Mouse (Mus musculus): ENCODE measurements around the gene Neurod2.

Neurod2 gene

DNA sequence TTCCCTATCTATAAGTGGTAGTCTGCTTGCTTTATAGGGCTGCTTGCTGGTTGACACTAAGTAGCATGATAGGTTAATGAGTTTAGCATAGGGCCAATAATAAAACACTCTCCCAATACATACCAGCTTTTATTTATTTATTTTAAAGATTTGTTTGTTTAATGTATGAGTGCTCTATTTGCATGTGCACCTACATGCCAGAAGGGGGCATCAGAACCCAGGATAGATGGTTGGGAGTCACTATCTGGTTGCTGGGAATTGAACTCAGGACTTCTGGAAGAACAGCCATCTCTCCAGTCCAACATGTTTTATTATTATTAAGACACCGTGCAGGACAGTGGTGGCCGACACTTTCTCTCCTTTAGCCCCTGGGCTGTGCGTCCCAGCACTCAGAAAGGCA is 2.7 kb upstream of the Neurod2 start:
- DNase-seq (ENCODE audit: low spot score): no peak

GRCm38 (mm10) chr11:98331401-98331800 is 2.0 kb upstream of the Neurod2 start:
- DNase-seq (ENCODE audit: low spot score): no peak

DNA sequence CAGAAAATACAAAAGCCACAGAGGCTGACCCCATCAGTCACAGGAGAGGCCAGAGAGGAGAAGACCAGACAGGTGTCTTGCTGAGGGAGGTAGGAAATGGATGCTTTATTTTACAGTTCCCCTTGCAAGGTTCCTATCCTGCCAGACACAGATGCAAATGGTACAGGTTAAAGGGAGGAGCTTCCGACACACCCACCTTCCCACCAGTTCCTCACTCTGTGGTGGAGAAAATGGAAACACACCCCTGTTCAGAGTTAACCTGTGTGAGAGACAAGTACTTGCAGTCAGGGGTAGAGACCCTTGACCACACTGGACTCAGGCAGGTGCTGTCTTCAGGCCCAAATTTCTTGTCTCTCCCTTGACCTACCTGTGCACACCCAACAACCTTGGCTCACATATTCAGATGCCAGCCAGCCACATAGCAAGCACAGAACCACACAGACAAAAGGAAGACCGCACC is 1.3 kb upstream of the Neurod2 start:
- no peak for DNase-seq (ENCODE audit: low spot score)

DNA sequence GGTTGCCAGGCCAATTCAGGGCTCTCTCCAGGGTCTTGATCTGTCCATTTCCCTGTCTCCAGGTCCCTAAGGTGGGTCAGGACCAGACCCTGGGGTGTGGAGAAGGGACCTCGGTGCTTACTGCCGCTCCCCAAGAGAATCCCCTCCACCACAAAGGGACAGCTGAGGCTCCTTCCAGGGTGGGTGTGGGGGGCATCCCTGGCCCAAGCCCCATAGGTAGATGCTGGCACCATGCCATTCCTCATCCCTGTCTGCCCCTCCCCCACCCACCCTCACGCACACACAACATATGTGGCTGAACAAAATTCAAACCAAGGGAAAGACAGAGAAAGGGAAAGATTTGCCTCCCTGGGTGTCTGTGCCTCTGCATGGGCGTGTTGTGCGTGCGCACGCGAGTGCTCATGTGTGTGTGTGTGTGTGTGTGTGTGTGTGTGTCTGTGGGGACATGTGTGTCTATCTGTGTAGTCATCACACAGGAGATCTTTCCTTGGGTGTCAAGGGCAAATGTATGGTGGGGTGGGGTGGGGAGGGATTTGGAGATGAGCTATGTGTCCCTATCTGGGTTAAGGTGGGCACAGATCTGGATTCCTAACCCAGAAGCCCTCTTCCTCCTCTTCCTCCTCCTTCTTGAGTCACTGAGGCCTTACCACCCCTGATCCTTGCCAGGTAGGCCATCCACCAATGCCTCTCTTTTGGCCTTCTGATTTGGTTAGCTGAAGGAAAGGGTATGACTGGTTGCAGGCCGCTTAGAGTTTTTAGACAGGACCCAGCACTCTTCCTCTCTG is 704 bp upstream of the Neurod2 start:
- no peak for DNase-seq (ENCODE audit: low spot score)

DNA sequence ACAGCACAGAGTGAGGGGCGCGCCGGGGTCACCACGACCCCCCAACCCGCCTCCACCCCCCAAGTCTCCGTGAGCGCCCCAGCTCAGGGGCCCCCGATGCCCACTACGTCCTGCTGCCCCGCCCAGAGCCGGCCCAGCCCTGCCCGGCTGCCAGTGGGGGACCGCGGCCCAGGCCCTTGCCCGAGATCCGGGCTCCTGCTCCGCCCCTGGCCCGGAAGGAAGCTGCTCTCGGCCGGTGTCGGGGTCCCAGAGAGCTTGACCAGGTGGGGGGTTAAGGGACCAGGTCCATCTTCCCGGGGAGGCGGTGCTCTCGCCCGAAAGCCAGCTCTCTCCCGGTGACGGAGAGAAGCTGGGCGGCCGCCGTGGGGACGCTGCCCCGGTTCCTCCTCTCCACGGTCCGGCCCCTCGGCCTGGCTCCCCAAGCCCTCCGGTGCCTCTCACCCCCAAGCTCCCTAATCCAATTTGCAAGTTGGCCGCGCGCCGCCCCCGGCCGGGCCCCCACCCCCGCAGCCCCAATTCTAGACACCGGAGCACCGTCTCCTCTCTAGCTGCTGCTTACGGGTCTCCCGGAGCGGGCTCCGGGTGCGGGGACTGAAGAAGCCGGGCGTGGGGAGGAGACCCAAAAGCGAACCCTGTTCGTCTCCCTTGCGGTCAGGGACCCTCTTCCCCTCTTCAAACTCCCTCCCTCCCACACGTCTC is 928 bp downstream of the Neurod2 start:
- DNase-seq (ENCODE audit: low spot score): no peak

GRCm38 (mm10) chr11:98328031-98328370 is 1.4 kb downstream of the Neurod2 start:
- no peak for DNase-seq (ENCODE audit: low spot score)

DNA sequence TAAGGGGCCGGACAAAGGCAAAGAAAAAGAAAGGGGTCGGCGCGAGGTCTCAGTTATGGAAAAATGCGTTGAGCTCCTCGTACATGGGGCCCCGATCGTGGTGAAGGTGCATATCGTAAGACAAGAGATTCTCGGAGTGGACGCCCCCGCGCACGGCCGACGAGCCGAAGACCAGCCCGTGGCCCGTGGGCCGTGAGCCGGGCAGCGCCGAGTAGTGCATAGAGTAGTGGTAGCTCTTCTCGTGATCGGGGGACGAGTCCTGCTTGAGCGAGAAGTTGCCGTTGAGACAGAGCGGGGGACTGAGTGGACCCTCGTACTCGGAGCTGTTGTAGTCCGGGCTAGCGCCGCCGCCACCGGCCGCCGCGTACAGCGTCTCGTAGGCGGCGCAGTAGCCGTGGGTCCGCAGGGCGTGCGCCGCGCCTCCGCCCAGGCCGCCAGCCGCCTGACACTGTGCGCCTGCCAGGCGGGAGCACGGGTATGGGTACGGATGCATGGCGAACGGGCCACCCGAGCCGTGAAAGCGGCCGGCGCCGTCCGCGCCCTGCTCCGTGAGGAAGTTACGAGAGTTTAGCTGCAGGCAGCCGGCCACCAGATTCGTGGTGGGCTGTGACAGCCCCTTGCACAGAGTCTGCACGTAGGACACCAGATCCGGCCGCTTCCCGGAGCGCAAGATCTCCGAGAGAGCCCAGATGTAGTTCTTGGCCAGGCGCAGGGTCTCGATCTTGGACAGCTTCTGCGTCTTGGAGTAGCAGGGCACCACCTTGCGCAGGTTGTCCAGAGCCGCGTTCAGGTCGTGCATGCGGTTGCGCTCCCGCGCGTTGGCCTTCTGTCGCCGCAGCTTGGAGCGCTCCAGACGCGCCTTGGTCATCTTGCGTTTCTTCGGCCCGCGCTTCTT is 2.1 kb downstream of the Neurod2 start:
- no peak for DNase-seq (ENCODE audit: low spot score)

DNA sequence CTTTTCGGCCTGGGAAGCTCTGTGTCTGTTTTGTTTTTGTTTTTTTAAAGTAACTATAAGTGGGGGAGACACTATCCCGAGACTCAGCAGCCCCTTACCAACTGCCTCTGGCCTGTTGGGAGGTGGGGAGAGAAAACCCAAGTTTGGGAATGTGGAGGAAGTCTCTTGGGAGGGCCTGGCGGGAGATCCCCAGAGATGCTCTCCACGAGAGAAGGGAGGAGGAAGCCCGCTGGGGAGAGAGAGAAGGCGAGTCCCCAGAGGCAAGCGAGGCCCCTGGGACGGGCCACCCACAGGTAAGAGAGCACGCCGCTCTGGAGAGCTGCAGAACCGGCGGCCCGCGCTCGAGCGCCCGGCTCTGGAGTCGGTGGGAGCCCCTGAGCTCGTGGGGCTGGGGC is 2.7 kb downstream of the Neurod2 start:
- no peak for DNase-seq (ENCODE audit: low spot score)

DNA sequence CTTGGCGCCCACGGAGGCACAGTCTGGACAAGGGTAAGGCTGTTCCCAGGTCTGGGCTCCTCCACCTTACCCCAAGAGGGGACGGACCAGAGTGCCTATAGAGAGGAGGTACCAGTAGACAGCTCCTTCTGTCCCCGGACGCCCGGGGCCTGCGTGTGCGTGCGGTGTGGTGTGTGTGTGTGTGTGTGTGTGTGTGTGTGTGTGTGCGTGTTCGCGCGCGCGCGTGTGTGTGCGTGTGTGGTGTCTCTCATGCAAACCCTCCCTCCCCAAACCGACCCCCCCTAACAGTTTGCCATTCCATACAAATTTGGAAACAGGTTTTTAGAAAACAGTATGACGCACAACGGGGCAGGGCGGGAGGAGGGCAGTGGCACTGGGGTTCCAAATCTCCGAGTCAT is 3.6 kb downstream of the Neurod2 start:
- DNase-seq (ENCODE audit: low spot score): no peak

- DNase-seq (ENCODE audit: low spot score): no peak
Measured at GRCm38 (mm10) chr11:98325191-98325820, 4.1 kb downstream of the Neurod2 start.

DNA sequence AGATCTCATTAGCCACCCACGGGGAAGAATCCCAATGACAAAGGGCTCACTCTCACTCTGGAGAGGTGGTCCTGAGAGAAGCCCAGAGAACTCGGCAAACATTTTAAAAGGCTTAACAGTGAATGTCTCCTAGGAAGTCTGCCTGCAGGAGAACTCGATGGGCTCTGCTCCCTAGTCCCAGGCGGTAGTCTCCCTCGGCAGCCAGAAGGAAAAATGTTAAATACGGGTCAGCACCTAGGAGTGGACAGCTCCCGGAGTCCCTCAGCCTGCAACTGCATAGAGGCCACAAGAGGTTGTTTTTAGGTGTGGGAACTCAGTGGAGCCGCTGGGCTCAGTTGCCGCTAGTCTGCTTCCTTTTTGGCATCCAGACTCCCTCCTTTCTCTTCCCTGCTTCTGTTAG is 5.5 kb downstream of the Neurod2 start:
- no peak for DNase-seq (ENCODE audit: low spot score)

DNA sequence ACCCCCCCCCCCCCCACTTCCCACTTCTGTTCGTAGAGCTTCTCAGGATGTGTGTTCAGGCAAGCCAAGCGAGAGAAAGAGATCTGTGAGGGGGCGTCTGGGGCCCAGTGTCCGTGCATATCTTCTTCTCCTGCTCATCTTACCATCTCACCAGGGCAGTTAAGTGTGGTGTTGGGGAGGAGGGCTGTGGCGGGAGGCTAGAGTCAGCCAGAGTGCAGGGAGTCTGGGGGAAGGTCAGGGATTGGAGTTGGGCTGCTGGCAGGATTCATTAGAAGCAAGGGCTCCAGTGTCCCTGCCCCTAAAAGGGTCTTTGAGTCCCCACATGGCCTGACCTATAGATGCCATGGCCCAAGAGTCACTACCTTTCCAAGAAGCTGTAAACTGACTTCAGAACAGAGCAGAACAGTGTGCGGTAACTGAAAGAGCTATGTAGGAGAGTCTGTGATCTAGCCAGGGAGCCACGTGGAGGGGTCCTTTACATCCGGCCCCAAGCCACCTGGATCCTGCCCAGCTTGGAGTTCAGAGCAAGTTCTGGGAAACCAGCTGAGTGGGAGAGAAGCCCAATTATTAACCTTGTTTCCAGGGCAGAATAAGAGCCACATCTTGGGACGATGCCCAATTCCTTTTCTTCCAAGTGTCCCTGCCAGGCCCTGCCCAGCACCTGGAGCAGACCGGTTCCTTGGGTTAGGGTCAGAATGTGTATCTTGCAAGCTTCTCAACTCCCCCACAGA is 6.1 kb downstream of the Neurod2 start:
- no peak for DNase-seq (ENCODE audit: low spot score)

DNA sequence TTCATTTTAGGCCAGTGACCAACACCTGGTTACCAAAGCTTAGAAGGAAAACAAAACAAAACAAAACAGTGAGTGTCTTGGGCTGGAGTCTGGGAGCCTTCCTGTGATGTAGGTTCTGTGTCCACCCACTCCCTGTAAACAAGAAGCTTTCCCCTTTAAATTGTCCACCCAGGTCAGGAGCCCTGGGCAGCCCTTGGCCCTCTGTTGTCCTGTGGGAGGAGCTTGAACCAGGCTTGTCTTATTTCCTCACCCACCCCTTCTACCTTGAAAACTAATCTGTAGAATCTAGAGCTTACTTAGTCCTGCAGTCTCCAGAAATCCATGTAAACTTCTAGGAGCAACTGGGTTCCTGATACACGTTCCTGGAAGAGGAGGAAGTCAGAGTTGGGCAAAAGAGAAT is 7.3 kb downstream of the Neurod2 start:
- no peak for DNase-seq (ENCODE audit: low spot score)

DNA sequence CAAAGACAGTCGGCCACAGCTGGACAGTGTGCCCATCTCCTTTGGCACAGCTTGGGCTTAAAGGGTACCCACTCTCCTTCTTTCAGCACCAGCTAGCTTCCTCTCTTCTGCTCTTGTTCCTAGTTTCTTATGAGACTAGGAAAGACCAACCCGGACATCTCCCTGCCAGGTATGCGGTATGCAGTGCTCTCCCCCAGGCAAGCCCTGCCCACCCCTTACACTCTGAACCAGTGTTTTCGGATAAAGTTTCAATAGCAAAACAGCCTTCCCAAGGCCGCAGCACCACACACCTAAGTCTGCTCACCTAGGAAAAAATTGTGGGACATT is 7.8 kb downstream of the Neurod2 start:
- DNase-seq (ENCODE audit: low spot score): no peak

- no peak for DNase-seq (ENCODE audit: low spot score)
Measured at GRCm38 (mm10) chr11:98320806-98321676, 8.4 kb downstream of the Neurod2 start.

GRCm38 (mm10) chr11:98320381-98320780 is 9.1 kb downstream of the Neurod2 start:
- DNase-seq (ENCODE audit: low spot score): no peak

GRCm38 (mm10) chr11:98319944-98320343 is 9.5 kb downstream of the Neurod2 start:
- DNase-seq (ENCODE audit: low spot score): no peak

GRCm38 (mm10) chr11:98319544-98319943 is 9.9 kb downstream of the Neurod2 start:
- no peak for DNase-seq (ENCODE audit: low spot score)

DNA sequence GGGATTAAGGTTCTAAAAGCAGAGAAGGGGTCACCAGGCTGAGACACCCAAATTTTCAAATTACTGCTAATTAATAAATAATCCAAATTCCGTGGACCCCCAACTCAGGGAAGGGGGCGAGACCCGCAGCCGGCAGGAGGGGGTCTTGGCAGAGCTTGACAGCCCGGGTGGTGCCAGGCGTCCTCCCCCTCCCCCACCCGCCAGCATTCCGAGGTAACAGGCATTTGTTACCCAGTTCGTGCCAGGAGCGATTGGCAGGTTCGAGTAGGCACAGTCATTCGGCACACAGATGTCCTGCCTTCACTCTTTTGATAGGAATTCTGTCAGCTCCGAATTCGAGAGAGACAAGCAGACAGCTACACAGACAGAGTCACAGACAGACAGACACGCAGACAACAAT is 10.3 kb downstream of the Neurod2 start:
- DNase-seq (ENCODE audit: low spot score): no peak

DNA sequence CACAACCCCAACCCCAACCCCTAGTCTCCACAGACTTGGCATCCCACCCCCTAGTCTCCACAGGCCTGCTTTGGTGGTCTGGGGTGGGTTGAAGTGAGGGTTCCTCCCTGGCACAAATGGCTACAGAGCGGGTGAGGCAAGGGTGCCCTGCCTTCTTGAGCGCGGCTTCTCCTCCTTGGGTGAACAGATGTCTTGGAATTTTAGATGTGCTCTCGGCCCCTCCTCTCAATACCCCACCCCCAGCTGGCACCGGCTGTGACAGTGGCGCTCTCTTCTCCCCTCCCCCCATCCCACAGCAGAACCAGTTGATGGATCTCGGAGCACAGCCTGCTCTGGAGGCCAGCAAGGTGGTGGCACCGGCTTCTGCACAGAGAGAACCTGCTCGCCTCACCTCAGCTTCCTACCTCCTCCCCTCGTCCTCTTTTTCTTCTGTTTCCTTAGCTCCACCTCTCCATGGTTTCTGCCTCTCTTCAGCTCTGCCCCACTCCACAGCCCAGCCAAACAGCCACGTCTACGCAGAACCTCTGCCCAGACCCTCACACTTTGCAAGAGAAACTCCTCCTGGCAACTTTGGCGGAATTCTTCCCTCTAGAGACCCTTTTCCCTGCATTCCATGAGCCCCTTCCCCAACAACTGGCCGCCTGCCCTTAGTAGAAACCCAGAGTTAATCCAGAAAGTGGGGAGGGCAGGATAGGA is 10.9 kb downstream of the Neurod2 start:
- DNase-seq (ENCODE audit: low spot score): no peak
